Mouse (Mus musculus): ENCODE data around the gene Depdc7.

DNA sequence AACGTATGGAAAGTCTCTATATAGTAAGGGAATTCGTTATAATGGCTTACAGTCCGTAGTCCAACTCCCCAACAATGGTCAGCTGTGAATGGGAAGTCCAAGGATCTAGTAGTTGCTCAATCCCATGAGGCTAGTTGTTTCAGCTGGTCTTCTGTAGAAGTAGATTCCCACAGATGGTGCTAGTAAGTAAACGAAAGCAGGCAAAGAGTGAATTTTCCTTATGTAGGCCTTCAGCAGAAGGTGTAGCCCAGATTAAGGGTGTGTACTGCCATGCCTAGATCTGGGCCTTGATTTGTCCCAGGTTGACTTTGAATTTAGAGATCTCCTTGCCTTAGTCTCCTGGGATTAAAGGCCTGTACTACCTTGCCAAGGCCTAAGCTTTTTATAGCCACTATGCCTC is 26.4 kb downstream of the Depdc7 start, which contains the start of gene Pin1rt1:
- no peak for TF ChIP-seq HCFC1 (IDR thresholded peaks at IDR 0.05; ENCODE audit: borderline replicate concordance, insufficient read depth, low read length)
- no peak for TF ChIP-seq ZNF384 (IDR thresholded peaks at IDR 0.05; ENCODE audit: low read depth, low read length)
- TF ChIP-seq CHD2 (IDR thresholded peaks at IDR 0.05; ENCODE audit: low read depth, low read length): no peak
- no peak for TF ChIP-seq MAFK (IDR thresholded peaks at IDR 0.05; ENCODE audit: insufficient read depth, low read depth, low read length)
- TF ChIP-seq ZC3H11A (IDR thresholded peaks at IDR 0.05; ENCODE audit: borderline replicate concordance, low read depth, low read length): no peak

Measured in ES-E14 (cell line).